Mouse (Mus musculus): ENCODE measurements at regions not wholly inside any gene's neighbourhood (a gene's known extent, or its start where the extent isn't known, plus 50 kb on each side); places are given as distances from the start of the nearest gene placed in this dataset.

DNA sequence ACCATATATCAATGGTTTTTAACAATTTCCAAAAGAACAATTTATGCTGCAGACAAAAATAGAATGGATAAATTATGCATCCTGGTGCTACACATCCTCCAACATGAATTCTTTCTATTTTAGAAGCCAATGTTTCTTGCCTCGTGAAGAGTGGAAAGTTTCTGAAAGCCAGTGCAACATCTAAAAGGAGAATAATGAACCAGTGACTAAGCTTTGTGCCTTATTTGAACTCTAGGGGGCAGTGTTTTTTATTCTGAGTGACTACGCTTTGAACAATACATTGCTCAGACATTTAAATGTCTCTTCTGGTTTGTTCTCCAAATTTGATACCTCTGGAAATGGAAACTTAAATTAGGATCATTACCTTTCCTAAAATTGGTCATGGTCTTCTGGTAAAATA, 78.0 kb downstream of the Yipf7 start:
- peak; percentile 77 for ATAC-seq (ENCODE audit: low TSS enrichment)

Measured in frontal cortex, adult (tissue).